Mouse (Mus musculus): Measurements from ENCODE around the gene Fbn1.

DNA sequence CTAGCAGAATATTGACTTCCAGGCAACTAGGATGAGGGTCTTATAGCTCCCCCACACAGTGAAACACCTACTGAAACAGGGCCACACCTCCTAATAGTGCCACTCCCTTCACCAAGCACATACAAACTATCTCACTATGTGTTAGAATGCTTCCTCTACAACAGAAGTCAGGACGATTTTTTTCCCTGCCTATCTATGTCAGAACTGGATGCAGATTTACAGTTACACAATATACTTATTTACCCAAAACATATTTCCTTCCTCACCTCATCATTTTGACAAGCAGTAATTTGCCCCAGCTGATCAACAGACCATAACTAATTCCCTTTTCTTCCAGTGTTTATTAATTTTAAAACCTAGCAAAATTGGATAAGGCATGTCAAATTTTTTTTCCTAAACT is 35.9 kb upstream of the Fbn1 start:
- TF ChIP-seq CTCF (conservative IDR thresholded peaks at IDR 0.05 in 1 of 2, IDR thresholded peaks at IDR 0.05 in 1 of 2; ENCODE audit: low read depth in 2 of 2, low read length in 2 of 2) (no peak), RCOR1 (conservative IDR thresholded peaks at IDR 0.05; ENCODE audit: low read depth, low read length) (no peak), SIN3A (IDR thresholded peaks at IDR 0.05; ENCODE audit: low read length) (no peak), JUND (conservative IDR thresholded peaks at IDR 0.05; ENCODE audit: low read depth, low read length) (no peak), E2F4 (IDR thresholded peaks at IDR 0.05; ENCODE audit: insufficient replicate concordance, low read depth, low read length) (no peak), POLR2A (IDR thresholded peaks at IDR 0.05; ENCODE audit: low read depth, low read length) (no peak)
